Mouse (Mus musculus) limb, embryonic 12.5 days (tissue): ENCODE measurements at regions not wholly inside any gene's neighbourhood (a gene's known extent, or its start where the extent isn't known, plus 50 kb on each side); places are given as distances from the start of the nearest gene placed in this dataset.

Experiments used
- ATAC-seq: fragments of 200-750 bp; cut with Nextera tagmentation; 2 replicates; pipeline ENCODE4 v1.8.0; 2017; ENCODE audit warnings: low read depth, moderate TSS enrichment; ENCODE audit not compliant: insufficient number of reproducible peaks, insufficient read depth, low FRiP score, low TSS enrichment
- H3K27ac ChIP-seq: fragments of 300-500 bp; sonication (generic); 2 replicates; pipeline ENCODE4 v1.5.1; 2016; ENCODE audit warnings: mild to moderate bottlenecking, moderate library complexity
- H3K27me3 ChIP-seq: fragments of 300-500 bp; sonication (generic); 2 replicates; pipeline ENCODE4 v1.6.1; 2016; ENCODE audit warnings: mild to moderate bottlenecking, moderate library complexity
- H3K36me3 ChIP-seq: fragments of 300-500 bp; sonication (generic); 2 replicates; pipeline ENCODE4 v1.6.1; 2016; ENCODE audit warnings: mild to moderate bottlenecking, moderate library complexity
- H3K4me1 ChIP-seq: fragments of 300-500 bp; sonication (generic); replicated peaks from 2 replicates; pipeline ENCODE4 v1.6.1; 2016
- H3K4me2 ChIP-seq: fragments of 300-500 bp; sonication (generic); 2 replicates; pipeline ENCODE4 v1.6.1; 2016; ENCODE audit warnings: mild to moderate bottlenecking, moderate library complexity
- H3K4me3 ChIP-seq: fragments of 300-500 bp; sonication (generic); replicated peaks from 2 replicates; pipeline ENCODE4 v1.5.1; 2016; ENCODE audit warnings: mild to moderate bottlenecking
- H3K9ac ChIP-seq: fragments of 300-500 bp; sonication (generic); replicated peaks from 2 replicates; pipeline ENCODE4 v1.6.1; 2016; ENCODE audit warnings: mild to moderate bottlenecking, moderate library complexity
- H3K9me3 ChIP-seq: fragments of 300-500 bp; sonication (generic); 2 replicates; pipeline ENCODE4 v1.6.1; 2016; ENCODE audit warnings: mild to moderate bottlenecking, moderate library complexity
- WGBS: fragments of 180-500 bp; shearing (Covaris S2); methylation state at CpG from one replicate; pipeline ENCODE4 v1.1.7; 2016; 5-methylcytosine and 5-hydroxymethylcytosine counted together

GRCm38 (mm10) chr12:97977633-97978032 is 281.6 kb downstream of the Galc start:
- H3K9me3 ChIP-seq, result no peaks in the 10 kb centered on the region
- H3K36me3 ChIP-seq, result no peaks in the 10 kb centered on the region
- no peaks in the 10 kb centered on the region for H3K27me3 ChIP-seq
- 71% methylated on average over 3 of the region's 3 CpGs for WGBS
- H3K4me2 ChIP-seq, result no peak overlapping the region
- ATAC-seq, result no peak
- H3K4me3 ChIP-seq, result no peak overlapping the region
- no peaks in the 10 kb centered on the region for H3K4me1 ChIP-seq
- H3K9ac ChIP-seq, result no peak overlapping the region
- H3K27ac ChIP-seq, result no peak overlapping the region

DNA sequence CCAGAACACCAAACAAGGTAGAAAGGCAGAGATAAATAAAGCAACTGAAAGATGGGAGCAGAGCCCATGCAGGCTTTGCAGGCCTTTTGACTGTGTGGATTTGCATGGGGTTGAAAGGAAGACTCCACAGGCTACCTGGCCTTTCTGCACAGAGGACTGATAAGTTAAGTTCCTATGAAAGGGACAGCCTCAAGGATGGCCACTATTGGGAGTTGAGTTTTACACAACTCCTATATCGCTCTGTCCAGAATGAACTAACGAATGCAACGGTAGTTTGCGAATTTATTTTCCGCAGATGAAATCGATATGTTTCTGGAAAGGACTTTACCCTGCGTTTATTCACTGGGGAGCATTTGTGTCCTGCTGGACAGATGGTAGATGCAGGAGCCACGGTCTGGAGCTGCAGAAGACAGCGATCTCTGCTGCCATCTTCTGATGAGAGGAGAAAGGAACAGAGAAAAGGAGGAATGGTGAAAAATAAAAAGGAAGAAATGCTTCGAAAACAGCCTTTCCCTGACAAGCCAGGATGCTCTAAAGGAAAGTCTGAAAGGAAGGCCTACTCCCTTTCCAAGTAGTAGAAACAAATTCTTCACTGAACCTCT is 285.2 kb downstream of the Galc start:
- no peaks in the 10 kb centered on the region for H3K27me3 ChIP-seq
- no peak overlapping the region for H3K9ac ChIP-seq
- H3K27ac ChIP-seq, result no peak overlapping the region
- no peak overlapping the region for H3K4me3 ChIP-seq
- no peaks in the 10 kb centered on the region for H3K9me3 ChIP-seq
- WGBS, result 63% methylated on average over 10 of the region's 10 CpGs
- no peaks in the 10 kb centered on the region for H3K4me1 ChIP-seq
- no peaks in the 10 kb centered on the region for H3K36me3 ChIP-seq
- ATAC-seq, result no peak
- H3K4me2 ChIP-seq, result no peak overlapping the region

GRCm38 (mm10) chr12:97957201-97957600 is 302.1 kb downstream of the Galc start:
- no peaks in the 10 kb centered on the region for H3K4me1 ChIP-seq
- no peak for ATAC-seq
- H3K27me3 ChIP-seq, result no peaks in the 10 kb centered on the region
- H3K27ac ChIP-seq, result no peak overlapping the region
- H3K4me2 ChIP-seq, result no peak overlapping the region
- no peaks in the 10 kb centered on the region for H3K9me3 ChIP-seq
- H3K4me3 ChIP-seq, result no peak overlapping the region
- 75% methylated on average over 4 of the region's 4 CpGs for WGBS
- no peak overlapping the region for H3K9ac ChIP-seq
- no peaks in the 10 kb centered on the region for H3K36me3 ChIP-seq

- 86% methylated on average over 3 of the region's 3 CpGs for WGBS
Observed at GRCm38 (mm10) chr12:97953336-97953735, 305.9 kb downstream of the Galc start.

GRCm38 (mm10) chr12:97952204-97952603 is 307.1 kb downstream of the Galc start:
- 71% methylated on average over 8 of the region's 8 CpGs for WGBS
- no peak overlapping the region for H3K9ac ChIP-seq

More at GRCm38 (mm10) chr12:97953336-97953735, 305.9 kb downstream of the Galc start:
- H3K9ac ChIP-seq, result no peak overlapping the region
- ATAC-seq, result no peak
- no peak overlapping the region for H3K27ac ChIP-seq
- H3K4me2 ChIP-seq, result no peak overlapping the region
- no peaks in the 10 kb centered on the region for H3K4me1 ChIP-seq
- H3K27me3 ChIP-seq, result no peaks in the 10 kb centered on the region
- H3K9me3 ChIP-seq, result no peaks in the 10 kb centered on the region
- H3K36me3 ChIP-seq, result no peaks in the 10 kb centered on the region
- H3K4me3 ChIP-seq, result no peak overlapping the region

GRCm38 (mm10) chr12:97950072-97950471 is 309.2 kb downstream of the Galc start:
- Histone ChIP-seq H3K4me2 (no peak overlapping the region), H3K36me3 (no peaks in the 10 kb centered on the region), H3K4me3 (no peak overlapping the region), H3K27me3 (no peaks in the 10 kb centered on the region), H3K9ac (no peak overlapping the region), H3K4me1 (no peaks in the 10 kb centered on the region), H3K27ac (no peak overlapping the region), H3K9me3 (0 out of 2 replicates have a peak, but pooled peaks cover 4% of the 10 kb centered on the region)
- no peak for ATAC-seq
- WGBS, result 84% methylated on average over 3 of the region's 3 CpGs

More at GRCm38 (mm10) chr12:97952204-97952603, 307.1 kb downstream of the Galc start:
- no peak overlapping the region for H3K4me3 ChIP-seq
- H3K4me2 ChIP-seq, result no peak overlapping the region
- H3K9me3 ChIP-seq, result no peaks in the 10 kb centered on the region
- ATAC-seq, result no peak
- H3K27ac ChIP-seq, result no peak overlapping the region
- no peaks in the 10 kb centered on the region for H3K4me1 ChIP-seq
- H3K27me3 ChIP-seq, result no peaks in the 10 kb centered on the region
- H3K36me3 ChIP-seq, result no peaks in the 10 kb centered on the region

DNA sequence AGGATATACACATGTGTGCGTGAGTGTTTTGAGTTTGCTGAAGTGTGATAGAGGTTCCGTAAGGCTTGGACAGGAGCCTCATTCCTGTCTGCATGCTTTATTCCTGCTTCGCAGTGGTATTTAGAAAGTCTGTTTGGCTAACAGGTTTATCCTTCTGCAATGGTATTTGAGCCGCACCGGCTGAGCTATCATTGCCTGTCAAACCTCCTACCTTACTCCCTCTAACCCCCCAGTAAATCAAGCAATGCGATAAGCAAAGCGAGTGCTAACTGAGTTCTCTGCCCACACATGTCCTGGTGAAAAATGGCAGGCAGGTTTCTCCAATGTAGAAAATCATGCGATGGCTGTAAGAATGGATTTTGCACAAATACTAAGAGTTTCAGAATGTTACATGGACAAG is 311.8 kb downstream of the Galc start:
- H3K4me1 ChIP-seq, result no peaks in the 10 kb centered on the region
- H3K9ac ChIP-seq, result no peak overlapping the region
- H3K27ac ChIP-seq, result no peak overlapping the region
- H3K27me3 ChIP-seq, result no peaks in the 10 kb centered on the region
- WGBS, result 80% methylated on average over 8 of the region's 8 CpGs
- H3K4me2 ChIP-seq, result no peak overlapping the region
- ATAC-seq, result no peak
- H3K36me3 ChIP-seq, result no peaks in the 10 kb centered on the region
- H3K4me3 ChIP-seq, result no peak overlapping the region
- peaks cover 4% of the 10 kb centered on the region; the same call in 1 of the 2 replicates for H3K9me3 ChIP-seq

DNA sequence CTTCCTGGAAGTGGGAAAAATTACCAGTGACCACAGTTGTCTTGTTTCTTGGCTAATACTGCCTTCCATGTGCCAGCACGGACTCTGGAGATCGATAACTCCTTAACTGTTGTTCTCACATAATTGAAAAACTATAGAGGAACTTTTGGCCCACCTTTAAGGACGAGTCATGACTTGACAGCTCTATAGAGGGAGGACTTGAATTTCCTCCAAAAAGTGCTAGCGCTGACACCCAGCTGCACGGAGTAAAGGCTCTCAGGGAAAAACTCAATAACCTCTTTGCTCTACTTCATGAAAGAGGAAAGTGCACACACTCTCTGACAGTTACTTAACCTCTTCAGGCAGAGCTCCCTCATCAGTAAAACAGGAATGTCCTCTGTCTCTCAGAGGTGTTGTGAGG is 320.9 kb downstream of the Galc start:
- no peaks in the 10 kb centered on the region for H3K27me3 ChIP-seq
- no peaks in the 10 kb centered on the region for H3K4me1 ChIP-seq
- H3K4me2 ChIP-seq, result no peak overlapping the region
- H3K36me3 ChIP-seq, result no peaks in the 10 kb centered on the region
- H3K9me3 ChIP-seq, result no peaks in the 10 kb centered on the region
- H3K4me3 ChIP-seq, result no peak overlapping the region
- H3K27ac ChIP-seq, result no peak overlapping the region
- no peak for ATAC-seq
- 80% methylated on average over 5 of the region's 5 CpGs for WGBS
- no peak overlapping the region for H3K9ac ChIP-seq

DNA sequence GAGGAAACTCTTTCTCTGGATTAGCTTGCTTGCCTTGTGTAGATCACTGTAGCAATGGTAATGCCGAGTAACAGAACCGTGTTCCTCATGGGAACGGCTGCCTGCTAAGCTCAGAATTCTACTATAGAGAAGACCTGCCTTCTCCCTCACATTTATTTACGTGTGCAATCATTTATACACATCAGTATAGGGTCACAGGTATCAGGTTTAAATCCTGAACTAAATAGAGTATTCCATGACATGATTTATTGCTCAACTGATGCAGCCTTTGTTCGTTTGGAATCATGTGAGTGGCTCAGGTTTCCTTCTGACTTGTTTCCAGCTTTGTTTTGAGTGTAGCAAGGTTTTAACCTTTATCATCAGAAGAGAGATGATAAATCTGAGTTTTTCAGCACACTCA is 329.4 kb downstream of the Galc start:
- Histone ChIP-seq H3K9me3 (no peaks in the 10 kb centered on the region), H3K36me3 (no peaks in the 10 kb centered on the region), H3K27ac (no peak overlapping the region), H3K9ac (no peak overlapping the region), H3K4me1 (no peaks in the 10 kb centered on the region), H3K27me3 (no peaks in the 10 kb centered on the region), H3K4me2 (no peak overlapping the region), H3K4me3 (no peak overlapping the region)
- ATAC-seq, result no peak
- WGBS, result 65% methylated on average over 5 of the region's 5 CpGs

DNA sequence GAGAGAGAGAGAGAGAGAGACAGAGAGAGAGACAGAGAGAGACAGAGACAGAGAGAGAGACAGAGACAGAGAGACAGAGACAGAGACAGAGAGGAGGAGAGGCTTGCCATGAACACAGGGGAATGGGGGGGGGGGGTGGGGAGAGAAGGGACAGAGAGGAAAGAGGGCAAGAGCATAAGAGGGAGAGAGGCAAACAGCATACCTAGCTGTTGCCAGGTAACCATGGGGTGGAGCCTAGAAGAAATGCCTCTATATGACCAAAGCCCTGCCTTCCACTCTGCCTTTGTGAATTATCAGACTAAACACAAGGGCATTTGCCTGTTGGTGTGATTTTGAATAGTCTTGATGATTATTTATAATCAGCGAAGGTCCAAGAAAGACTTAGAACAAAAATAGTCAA is 332.2 kb downstream of the Galc start:
- H3K9me3 ChIP-seq, result no peaks in the 10 kb centered on the region
- no peak for ATAC-seq
- no peak overlapping the region for H3K4me3 ChIP-seq
- no peak overlapping the region for H3K9ac ChIP-seq
- WGBS, result 90% methylated on average over 1 of the region's 1 CpGs
- H3K4me2 ChIP-seq, result no peak overlapping the region
- no peaks in the 10 kb centered on the region for H3K27me3 ChIP-seq
- H3K27ac ChIP-seq, result no peak overlapping the region
- no peaks in the 10 kb centered on the region for H3K36me3 ChIP-seq
- H3K4me1 ChIP-seq, result no peaks in the 10 kb centered on the region

- Histone ChIP-seq H3K9ac (no peak overlapping the region), H3K4me3 (no peak overlapping the region), H3K27me3 (no peaks in the 10 kb centered on the region), H3K36me3 (no peaks in the 10 kb centered on the region), H3K4me2 (no peak overlapping the region), H3K27ac (no peak overlapping the region), H3K4me1 (peaks cover 7% of the 10 kb centered on the region; the same call in 1 of the 2 replicates), H3K9me3 (no peaks in the 10 kb centered on the region)
- no peak for ATAC-seq
- 71% methylated on average over 21 of the region's 21 CpGs for WGBS
Observed at GRCm38 (mm10) chr12:97921349-97922264, 337.7 kb downstream of the Galc start.
